Mouse (Mus musculus): ENCODE measurements at regions not wholly inside any gene's neighbourhood (a gene's known extent, or its start where the extent isn't known, plus 50 kb on each side); places are given as distances from the start of the nearest gene placed in this dataset.

DNA sequence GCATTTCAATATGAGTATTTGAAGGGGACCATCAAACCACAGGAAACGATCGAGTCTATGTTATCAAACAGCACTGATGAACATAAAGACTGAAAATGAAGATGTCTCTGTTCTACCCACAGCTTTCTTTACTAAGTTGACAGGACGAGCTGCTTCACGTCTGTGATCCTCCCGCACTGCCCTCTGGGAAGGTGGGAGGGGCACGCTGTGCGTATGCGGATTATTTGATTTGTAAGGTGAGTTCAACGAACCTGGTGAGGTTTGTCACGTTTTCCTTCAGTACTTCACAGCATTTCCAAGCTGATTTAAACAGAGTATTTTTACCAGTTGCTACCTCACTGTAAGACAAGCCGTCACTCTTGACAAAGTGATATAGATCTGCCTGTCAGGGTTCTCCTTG lies 75.9 kb upstream of the Dusp10 start:
- TF ChIP-seq CTCF (IDR thresholded peaks at IDR 0.05; ENCODE audit: control insufficient read depth, insufficient read depth, insufficient read length) (no peak), CEBPB (IDR thresholded peaks at IDR 0.05; ENCODE audit: low read depth) (no peak), MYOD1 (IDR thresholded peaks at IDR 0.05; ENCODE audit: control insufficient read depth, insufficient read length, low read depth) (no peak)
